In the genomic region with DNA sequence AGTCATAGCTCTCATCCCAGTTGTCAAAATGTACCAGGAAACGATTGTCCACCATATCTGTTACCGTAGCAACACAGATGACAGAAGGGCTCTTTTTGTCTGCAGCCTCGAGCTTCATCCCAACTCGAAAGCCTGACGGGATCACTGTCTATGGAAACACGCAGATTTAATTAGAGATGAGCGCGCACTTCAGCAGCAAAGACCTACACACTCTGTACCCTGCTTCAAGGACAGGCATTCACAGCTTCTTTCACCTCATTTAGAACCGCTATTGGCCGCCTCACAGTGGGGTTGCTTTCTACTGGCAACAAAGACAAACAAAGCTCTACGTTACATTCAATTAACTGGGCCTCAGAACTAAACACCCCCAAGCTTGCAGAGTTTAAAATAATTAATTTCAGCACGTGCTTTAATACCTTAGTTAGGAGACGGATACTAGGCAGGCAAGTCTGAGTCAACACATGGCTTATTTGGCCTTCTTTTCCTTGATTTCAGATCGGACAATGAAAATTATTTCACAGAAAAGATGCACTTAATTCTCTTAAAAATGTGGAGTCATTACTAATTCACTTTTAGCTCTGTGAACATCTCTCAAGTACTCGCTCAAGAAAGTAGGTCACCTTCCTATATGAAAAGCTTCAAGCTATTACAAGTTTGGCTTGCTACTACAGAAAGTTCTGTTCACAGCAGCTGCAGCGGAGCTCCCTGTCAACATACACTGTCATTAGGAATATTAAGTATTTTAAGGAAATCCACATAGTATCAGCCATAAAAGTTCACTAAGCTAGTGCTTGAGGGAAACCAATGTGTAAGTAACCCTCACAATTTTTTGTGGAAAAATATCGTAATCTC, we compare ENCODE assay signal across 16 mouse cellular contexts. TPM values are rescaled to one million over a fixed set of nuclear protein-coding genes. Genes with fewer than 3 reads are reported as not detected.
A peak's percentile ranks its signal among the peaks of the same experiment; 100 is the strongest.
DNase-seq lines count a peak whose midpoint lies in the region; ATAC-seq lines count a peak whose summit lies in the region.
"Had no signal": no experiment of that assay in that cellular context is flagged by ENCODE, and none has a peak within 500 bp of the region (broad histone marks: within the 10 kb centered on the region; RNA-seq: fewer than 3 reads in every experiment).

No protein-coding gene starts in this region.

- no peaks in the 10 kb centered on the region for H3K9me3 ChIP-seq in embryonic facial prominence, embryonic 11.5 days (replicated peaks; ENCODE audit: control insufficient read depth, low read length)
- no peaks in the 10 kb centered on the region for H3K9me3 ChIP-seq in embryonic facial prominence, embryonic 10.5 days
- H3K9me3 ChIP-seq in embryonic facial prominence, embryonic 14.5 days (ENCODE audit: control insufficient read depth, low read length): no peaks in the 10 kb centered on the region
- H3K9me3 ChIP-seq in hindbrain, embryonic 14.5 days (ENCODE audit: control insufficient read depth, low read length): no peaks in the 10 kb centered on the region
- H3K9me3 ChIP-seq in neural tube, embryonic 12.5 days: no peaks in the 10 kb centered on the region
- H3K9me3 ChIP-seq: G1E; limb, embryonic 13.5 days had no signal

- intact Hi-C loops in heart, postnatal 14 days (cut with DNase I): no loop called here

- no peak overlapping the region for H3K4me3 ChIP-seq in embryonic facial prominence, embryonic 11.5 days (ENCODE audit: low read depth, low read length)
- H3K4me3 ChIP-seq in embryonic facial prominence, embryonic 10.5 days: no peak overlapping the region
- H3K4me3 ChIP-seq in embryonic facial prominence, embryonic 14.5 days (ENCODE audit: low read depth, low read length): no peak overlapping the region
- H3K4me3 ChIP-seq in hindbrain, embryonic 14.5 days (replicated peaks; ENCODE audit: low read length): no peak overlapping the region
- H3K4me3 ChIP-seq in neural tube, embryonic 12.5 days: no peak overlapping the region
- H3K4me3 ChIP-seq: erythroblast, embryonic 14.5 days; limb, embryonic 13.5 days had no signal

- WGBS in embryonic facial prominence, embryonic 11.5 days: 53% methylated on average over 17 of the region's 17 CpGs
- 46% methylated on average over 17 of the region's 17 CpGs for WGBS in embryonic facial prominence, embryonic 10.5 days
- WGBS in embryonic facial prominence, embryonic 14.5 days: 58% methylated on average over 17 of the region's 17 CpGs
- 22% methylated on average over 17 of the region's 17 CpGs for WGBS in hindbrain, embryonic 14.5 days
- 32% methylated on average over 17 of the region's 17 CpGs for WGBS in neural tube, embryonic 12.5 days

- no peaks in the 10 kb centered on the region for H3K27me3 ChIP-seq in embryonic facial prominence, embryonic 11.5 days (ENCODE audit: control insufficient read depth, insufficient read depth, low read length)
- H3K27me3 ChIP-seq in embryonic facial prominence, embryonic 10.5 days (replicated peaks; ENCODE audit: low read depth, poor library complexity, severe bottlenecking): no peaks in the 10 kb centered on the region
- no peaks in the 10 kb centered on the region for H3K27me3 ChIP-seq in embryonic facial prominence, embryonic 14.5 days (replicated peaks; ENCODE audit: control insufficient read depth, insufficient read depth, low read length)
- no peaks in the 10 kb centered on the region for H3K27me3 ChIP-seq in hindbrain, embryonic 14.5 days (ENCODE audit: control insufficient read depth, insufficient read depth, low read length)
- no peaks in the 10 kb centered on the region for H3K27me3 ChIP-seq in neural tube, embryonic 12.5 days (replicated peaks)
- H3K27me3 ChIP-seq: limb, embryonic 13.5 days had no signal

- peak; percentile 75; the same call in 1 of the 2 replicates for ATAC-seq in embryonic facial prominence, embryonic 11.5 days (replicated peaks; ENCODE audit: insufficient number of reproducible peaks, low FRiP score, low TSS enrichment, low read depth)
- peak; percentile 65; the same call in 1 of the 2 replicates for ATAC-seq in embryonic facial prominence, embryonic 14.5 days (ENCODE audit: low read depth)
- ATAC-seq in hindbrain, embryonic 14.5 days (ENCODE audit: low FRiP score): peak; percentile 82
- ATAC-seq in neural tube, embryonic 12.5 days (ENCODE audit: low FRiP score, low read depth): peak; percentile 78
- ATAC-seq in activated CD4-positive, CD25-positive, alpha-beta regulatory T cell, adult 4 months: no peak

- H3K36me3 ChIP-seq in embryonic facial prominence, embryonic 11.5 days (replicated peaks; ENCODE audit: control insufficient read depth, insufficient read depth, low read depth, low read length): no peaks in the 10 kb centered on the region
- H3K36me3 ChIP-seq in embryonic facial prominence, embryonic 10.5 days (replicated peaks): peaks cover 80% of the 10 kb centered on the region
- H3K36me3 ChIP-seq in embryonic facial prominence, embryonic 14.5 days (ENCODE audit: control insufficient read depth, insufficient read depth, low read length): peaks cover 61% of the 10 kb centered on the region
- H3K36me3 ChIP-seq in hindbrain, embryonic 14.5 days (replicated peaks; ENCODE audit: control insufficient read depth, insufficient read depth): peaks cover 39% of the 10 kb centered on the region
- H3K36me3 ChIP-seq in neural tube, embryonic 12.5 days: peaks cover 16% of the 10 kb centered on the region; the same call in 1 of the 2 replicates
- H3K36me3 ChIP-seq: G1E had no signal

- no peak overlapping the region for H3K9ac ChIP-seq in embryonic facial prominence, embryonic 11.5 days (replicated peaks; ENCODE audit: low read length)
- H3K9ac ChIP-seq in embryonic facial prominence, embryonic 14.5 days (ENCODE audit: low read depth, low read length): no peak overlapping the region
- H3K9ac ChIP-seq in hindbrain, embryonic 14.5 days: no peak overlapping the region
- H3K9ac ChIP-seq in neural tube, embryonic 12.5 days: no peak overlapping the region
- H3K9ac ChIP-seq: limb, embryonic 13.5 days had no signal

- no peak overlapping the region for H3K27ac ChIP-seq in embryonic facial prominence, embryonic 11.5 days (replicated peaks; ENCODE audit: low read depth, low read length)
- H3K27ac ChIP-seq in embryonic facial prominence, embryonic 10.5 days (replicated peaks): no peak overlapping the region
- H3K27ac ChIP-seq in embryonic facial prominence, embryonic 14.5 days (replicated peaks; ENCODE audit: low read depth, low read length): no peak overlapping the region
- H3K27ac ChIP-seq in hindbrain, embryonic 14.5 days: peak overlapping the region; percentile 55
- no peak overlapping the region for H3K27ac ChIP-seq in neural tube, embryonic 12.5 days
- H3K27ac ChIP-seq: limb, embryonic 13.5 days had no signal

- DNase-seq in embryonic facial prominence, embryonic 11.5 days (ENCODE audit: low spot score): peak; percentile 23
- DNase-seq in embryonic facial prominence, embryonic 10.5 days (ENCODE audit: low spot score): no peak
- DNase-seq in embryonic facial prominence, embryonic 14.5 days (ENCODE audit: low spot score): peak; percentile 23
- peak; percentile 28 for DNase-seq in hindbrain, embryonic 14.5 days (ENCODE audit: low spot score)
- no peak for DNase-seq in heart, postnatal 14 days
- DNase-seq in layer of hippocampus, postnatal 25 days (ENCODE audit: extremely low spot score in 1 of 2, low spot score in 1 of 2): no peak
- DNase-seq: adrenal gland, adult 2 months; cerebellum, adult 8-10 months; heart, postnatal 36 days; kidney, adult 8-10 months; lung, postnatal 10 days had no signal

- no peak overlapping the region for H3K4me2 ChIP-seq in embryonic facial prominence, embryonic 11.5 days (ENCODE audit: low read depth, low read length)
- no peak overlapping the region for H3K4me2 ChIP-seq in embryonic facial prominence, embryonic 14.5 days (ENCODE audit: low read depth, low read length)
- no peak overlapping the region for H3K4me2 ChIP-seq in hindbrain, embryonic 14.5 days (replicated peaks)
- 0 out of 2 replicates have a peak overlapping the region, but pooled peaks have one; percentile 2 for H3K4me2 ChIP-seq in neural tube, embryonic 12.5 days (replicated peaks)
- H3K4me2 ChIP-seq: limb, embryonic 13.5 days had no signal

- no peaks in the 10 kb centered on the region for H3K4me1 ChIP-seq in embryonic facial prominence, embryonic 11.5 days (ENCODE audit: control insufficient read depth, insufficient read depth, low read length)
- peaks cover 2% of the 10 kb centered on the region; the same call in 1 of the 2 replicates for H3K4me1 ChIP-seq in embryonic facial prominence, embryonic 10.5 days
- H3K4me1 ChIP-seq in embryonic facial prominence, embryonic 14.5 days (ENCODE audit: control insufficient read depth, insufficient read depth, low read length): no peaks in the 10 kb centered on the region
- H3K4me1 ChIP-seq in hindbrain, embryonic 14.5 days (replicated peaks; ENCODE audit: control insufficient read depth, insufficient read depth, low read length): peaks cover 13% of the 10 kb centered on the region
- peaks cover 5% of the 10 kb centered on the region for H3K4me1 ChIP-seq in neural tube, embryonic 12.5 days
- H3K4me1 ChIP-seq: limb, embryonic 13.5 days had no signal

RNA-seq across cellular contexts. Expression of gene L3mbtl3, which starts 47.9 kb away (rescaled TPM):
- 21.1 and 24.9 TPM in 2 replicates for polyA plus RNA-seq in embryonic facial prominence, embryonic 11.5 days (2014; fragmentation: Nextera tagmentation; extraction: Ambion mirVana)
- polyA plus RNA-seq in embryonic facial prominence, embryonic 10.5 days (2016; fragmentation: Nextera tagmentation; extraction: Ambion mirVana): 20.0 and 21.0 TPM in 2 replicates
- 13.6 and 17.1 TPM in 2 replicates for polyA plus RNA-seq in embryonic facial prominence, embryonic 14.5 days (2014; fragmentation: Nextera tagmentation; extraction: Ambion mirVana)
- polyA plus RNA-seq in hindbrain, embryonic 14.5 days (2014; fragmentation: Nextera tagmentation; extraction: Ambion mirVana): 25.8 and 27.3 TPM in 2 replicates
- 19.3 and 21.2 TPM in 2 replicates for polyA plus RNA-seq in neural tube, embryonic 12.5 days (2016; fragmentation: Nextera tagmentation; extraction: Ambion mirVana)
- total RNA-seq in heart, postnatal 14 days (2021): 10 to 100 TPM; 10.1 to 10.9 TPM
- 10 to 100 TPM; 11.6 to 17.2 TPM for polyA plus RNA-seq in activated CD4-positive, CD25-positive, alpha-beta regulatory T cell, adult 4 months (2017; shearing (Covaris generic))
- 10 to 100 TPM; 17.9 TPM for total RNA-seq in layer of hippocampus, postnatal 25 days (2021)
- polyA plus RNA-seq: G1E had no signal

Comparison
In these comparisons a context has a peak if more than half of its experiments do, and no peak if none do; other contexts are left out.
1. DNase-seq: peak in embryonic facial prominence, embryonic 11.5 days (single experiment), embryonic facial prominence, embryonic 14.5 days (single experiment) and hindbrain, embryonic 14.5 days (single experiment); none in embryonic facial prominence, embryonic 10.5 days (single experiment), heart, postnatal 14 days (0 of 2) and layer of hippocampus, postnatal 25 days (0 of 2).